Mouse (Mus musculus) heart, postnatal 4 days (tissue): ENCODE data around the gene Polr3b. TPM values are rescaled to one million over a fixed set of nuclear protein-coding genes. Genes with fewer than 3 reads are reported as not detected.

Experiments used
- DNase-seq: peaks from one replicate; pipeline ENCODE4 v3.0.0; 2021
- total RNA-seq, 2 experiments: library from RNA; stranded (reverse); gene quantifications; 2 replicates each; pipeline ENCODE4 v1.2.3; 2021

The Polr3b gene
- 10 to 100 TPM; 13.8 to 14.9 TPM for total RNA-seq

GRCm38 (mm10) chr10:84621826-84622790 lies at the start of gene Polr3b:
Polr3b (plus strand) TSS chr10:84622292.
- peak; percentile 94 for DNase-seq

DNA sequence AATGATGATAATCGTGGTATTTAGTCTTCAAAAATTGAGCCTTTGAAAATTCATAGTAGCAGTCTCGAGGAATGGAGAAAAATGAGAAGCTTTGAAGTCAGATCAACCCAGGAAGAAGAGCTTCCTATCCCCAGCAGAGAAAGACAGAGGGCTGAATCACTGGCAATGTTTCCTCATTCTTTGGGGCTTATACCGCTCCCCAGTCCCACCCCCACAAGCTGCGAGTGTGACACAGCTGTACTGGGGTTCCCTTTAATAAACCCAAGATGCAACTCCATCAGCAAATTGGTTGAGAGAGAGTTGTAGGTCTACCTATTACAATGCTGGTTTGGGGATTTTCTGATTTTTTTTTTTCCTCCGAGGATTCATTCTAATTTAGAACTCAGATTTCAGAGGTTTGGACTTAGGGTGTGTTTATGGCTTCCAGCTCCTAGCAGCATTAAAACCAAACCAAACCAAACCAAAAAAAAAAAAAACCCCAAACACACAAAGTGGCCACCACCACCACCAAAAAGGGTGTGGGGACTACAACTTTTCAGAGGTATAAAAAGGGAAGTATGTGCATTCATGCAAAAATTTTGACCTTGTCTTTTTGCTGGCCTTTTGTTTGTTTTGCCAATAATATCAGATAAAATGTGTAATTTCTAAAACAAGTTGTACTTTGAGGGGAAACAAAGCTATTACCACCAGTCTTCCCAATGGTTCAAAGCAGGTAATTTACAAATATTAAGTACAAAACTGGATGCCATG lies 48.2 kb upstream of the Polr3b start:
- no peak for DNase-seq

GRCm38 (mm10) chr10:84576029-84576394 lies 46.1 kb upstream of the Polr3b start:
- DNase-seq, result no peak

- peak; percentile 95 for DNase-seq
These were observed 45.6 kb upstream of the Polr3b start, which contains the start of gene Tcp11l2 for GRCm38 (mm10) chr10:84576395-84577070. Tcp11l2 (plus strand) TSS chr10:84576626.

DNA sequence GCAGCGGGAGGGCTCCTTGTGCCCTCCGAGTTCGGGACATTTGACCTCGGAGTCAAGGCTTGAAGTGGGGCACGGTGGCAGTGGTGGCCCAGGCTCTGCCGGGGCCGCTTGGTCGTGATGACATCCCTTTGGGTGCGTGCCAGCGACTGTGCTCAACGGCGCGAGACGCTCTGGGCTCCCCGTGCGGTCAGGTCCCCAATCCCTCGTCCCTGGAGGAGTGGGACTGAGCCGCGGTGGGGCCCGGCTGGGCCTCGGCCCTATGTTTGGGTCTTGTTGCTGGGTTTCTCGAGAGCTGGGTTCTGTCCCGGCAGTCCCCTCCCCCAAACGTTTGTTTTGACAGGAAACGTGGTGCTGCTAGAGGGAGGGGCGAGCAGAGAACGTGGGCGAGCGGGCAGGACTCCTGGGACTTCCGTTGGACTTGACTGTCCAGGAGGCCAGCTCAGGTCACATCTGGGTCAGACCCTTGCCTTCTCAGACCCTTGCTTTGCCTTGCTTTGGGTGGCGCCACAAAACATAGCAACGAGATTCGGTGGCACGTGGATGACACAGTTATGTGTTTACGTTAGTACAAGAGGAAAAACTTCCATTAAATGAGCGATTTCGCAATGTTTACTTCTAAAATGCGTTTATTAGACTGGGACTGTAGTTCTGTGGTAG lies 44.9 kb upstream of the Polr3b start:
- peak; percentile 86 for DNase-seq

DNA sequence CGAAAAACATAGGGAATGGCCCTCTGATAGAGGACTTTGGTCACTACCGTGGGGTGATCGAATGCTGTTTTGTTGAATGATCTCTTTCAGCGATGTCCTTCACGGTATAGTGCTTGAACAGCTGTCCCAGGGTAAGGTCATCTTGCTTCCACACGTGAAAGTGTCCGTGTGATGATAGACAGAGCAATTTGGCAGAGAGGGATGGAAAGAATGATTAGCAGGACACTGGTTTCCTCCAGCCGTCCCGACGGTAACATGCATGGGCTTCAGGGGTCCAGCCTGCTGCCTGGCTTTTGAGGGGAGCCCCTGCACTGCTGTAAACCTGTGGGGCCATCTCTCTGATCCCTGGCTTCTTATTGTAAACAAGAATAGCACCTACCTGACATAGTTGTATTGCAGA lies 43.4 kb upstream of the Polr3b start:
- DNase-seq, result peak; percentile 11

DNA sequence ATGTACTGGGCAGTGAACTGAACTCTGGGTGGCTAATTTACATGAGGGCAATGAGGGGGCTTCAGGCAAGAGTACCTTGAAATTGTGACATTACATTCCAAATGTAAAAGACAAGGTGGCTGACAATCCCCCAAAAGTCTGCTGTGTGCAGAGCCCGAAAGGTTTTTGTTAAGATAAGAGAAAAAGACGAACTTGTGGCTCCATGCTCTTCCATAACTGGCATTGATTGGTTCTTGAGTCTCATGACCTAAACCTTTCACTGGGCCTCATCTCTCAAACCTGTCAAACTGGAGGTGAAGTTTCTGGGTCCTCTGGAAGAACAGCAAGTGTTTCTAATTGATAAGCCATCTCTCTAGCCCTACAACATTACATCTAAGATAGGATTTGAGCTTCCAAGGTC lies 42.6 kb upstream of the Polr3b start:
- DNase-seq, result no peak

GRCm38 (mm10) chr10:84581191-84581590 lies 40.9 kb upstream of the Polr3b start:
- DNase-seq, result peak; percentile 41

- no peak for DNase-seq
These were observed 39.9 kb upstream of the Polr3b start for GRCm38 (mm10) chr10:84582236-84582635.

- no peak for DNase-seq
These were observed 37.4 kb upstream of the Polr3b start for GRCm38 (mm10) chr10:84584451-84585293.

GRCm38 (mm10) chr10:84585294-84585650 lies 36.8 kb upstream of the Polr3b start:
- DNase-seq, result no peak

- no peak for DNase-seq
These were observed 31.1 kb upstream of the Polr3b start for GRCm38 (mm10) chr10:84590956-84591355.

GRCm38 (mm10) chr10:84591640-84592148 lies 30.4 kb upstream of the Polr3b start:
- DNase-seq, result no peak

DNA sequence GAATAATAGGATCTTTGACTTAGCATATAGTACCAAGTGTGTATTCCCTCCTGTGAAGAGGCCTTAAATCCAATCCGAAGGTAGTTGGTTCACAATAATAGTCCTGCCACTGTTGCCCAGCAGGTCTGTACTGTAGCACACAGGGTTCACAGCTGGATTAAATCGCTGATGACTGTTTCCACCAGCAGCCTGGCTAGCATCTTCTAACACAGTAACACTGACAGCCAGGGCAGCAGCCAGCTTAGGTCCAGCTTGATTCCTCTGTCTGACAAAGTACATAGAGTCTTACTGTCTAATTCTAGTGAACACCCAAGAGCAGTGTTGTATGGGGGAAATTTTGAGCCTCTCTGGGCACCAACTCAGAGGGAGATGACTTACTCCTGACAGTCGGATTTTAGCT lies 29.3 kb upstream of the Polr3b start:
- DNase-seq, result no peak

DNA sequence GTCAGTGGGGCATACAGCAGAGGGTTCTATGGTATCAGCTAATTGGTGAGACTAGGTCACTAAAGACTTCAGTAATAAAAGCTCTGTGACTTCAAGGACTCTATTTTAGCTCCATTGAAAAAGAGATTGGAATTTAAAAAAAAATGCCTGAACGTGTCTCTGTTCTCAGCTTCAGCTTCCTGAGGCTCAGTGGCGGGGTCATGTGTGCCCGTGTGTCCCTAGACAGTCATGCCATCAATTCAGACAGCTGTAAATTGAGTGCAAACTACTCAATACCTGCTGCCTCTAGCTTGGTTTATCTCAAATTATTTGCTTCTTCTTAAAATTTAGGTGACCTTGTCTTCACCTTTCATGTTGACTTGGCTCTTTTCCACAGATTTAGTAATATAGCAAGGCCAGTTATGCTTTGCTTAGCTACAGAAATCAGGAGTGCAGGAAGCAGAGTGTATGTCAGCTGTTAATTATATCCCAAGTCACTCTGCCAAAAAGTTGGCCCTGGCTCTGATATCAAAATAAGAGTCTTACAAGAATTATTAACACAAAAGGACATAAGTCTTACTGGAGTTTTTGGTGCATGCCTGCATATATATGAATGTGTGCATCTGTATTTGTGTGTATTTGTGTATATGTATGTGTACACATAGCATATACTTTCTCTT lies 24.8 kb upstream of the Polr3b start:
- no peak for DNase-seq

- DNase-seq, result no peak
These were observed 23.9 kb upstream of the Polr3b start for GRCm38 (mm10) chr10:84598172-84598571.

GRCm38 (mm10) chr10:84600136-84600535 lies 22.0 kb upstream of the Polr3b start:
- no peak for DNase-seq

DNA sequence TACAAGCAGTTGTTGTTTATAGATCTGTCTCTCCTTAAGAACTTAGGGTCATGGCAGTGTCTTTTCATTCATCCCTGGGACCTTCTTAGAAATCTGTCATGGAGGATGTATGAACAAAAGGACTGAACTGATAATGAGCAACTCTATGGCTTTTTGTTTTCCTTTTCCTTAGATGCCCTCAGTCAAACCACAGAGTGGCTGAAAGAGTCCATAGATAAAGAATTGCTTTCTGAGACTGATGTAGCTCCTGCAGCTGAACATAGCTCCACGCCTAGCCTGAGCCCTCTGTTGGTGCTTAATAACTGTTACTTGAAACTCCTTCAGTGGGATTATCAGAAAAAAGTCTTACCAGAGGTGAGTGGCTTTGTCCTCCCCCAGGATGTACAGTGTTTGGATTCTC lies 17.8 kb upstream of the Polr3b start:
- no peak for DNase-seq

- DNase-seq, result no peak
These were observed 13.7 kb upstream of the Polr3b start for GRCm38 (mm10) chr10:84608361-84608760.

DNA sequence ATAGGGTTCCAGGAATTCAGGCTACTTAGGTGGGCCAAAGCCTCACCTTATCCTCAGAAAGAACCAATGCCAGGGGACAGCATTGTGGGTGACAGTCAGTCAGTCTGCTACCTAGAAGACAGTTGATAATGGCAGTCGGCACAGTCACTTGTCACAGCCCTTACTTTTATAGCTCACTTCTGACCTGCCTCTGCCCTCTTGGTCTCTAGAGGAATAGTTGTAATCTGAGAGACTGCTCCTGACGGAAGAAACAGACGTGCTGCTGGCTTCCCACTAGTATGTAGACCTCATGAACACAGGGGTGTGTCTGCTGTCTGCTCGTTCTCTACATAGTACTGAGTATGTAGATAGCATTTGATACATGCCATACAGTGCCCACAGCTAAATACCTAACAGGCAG lies 11.8 kb upstream of the Polr3b start:
- DNase-seq, result no peak

DNA sequence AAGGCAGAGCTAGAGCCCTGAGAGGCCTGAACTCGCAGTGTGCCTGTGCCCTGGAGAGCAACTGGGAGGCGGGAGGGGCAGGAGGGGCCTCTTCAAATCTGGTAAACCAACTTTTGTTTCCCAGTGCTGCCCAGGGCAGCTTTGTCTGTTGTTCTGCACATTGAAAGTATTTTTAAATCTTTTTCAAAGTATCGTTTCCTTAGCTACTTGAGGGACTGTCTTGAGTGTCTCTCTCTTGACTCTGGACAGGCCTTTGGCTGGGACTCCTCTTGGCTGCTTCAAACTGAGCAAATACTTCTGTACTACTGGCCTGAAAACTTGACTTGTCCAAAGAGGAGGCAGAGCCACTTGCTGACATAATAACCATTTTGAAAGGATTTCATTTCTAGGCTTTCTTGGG lies 11.3 kb upstream of the Polr3b start:
- DNase-seq, result no peak
